Mouse (Mus musculus) brain, adult 2 months (tissue): ENCODE results near the gene Ntf3.

Source experiments
- DNase-seq: peaks from one replicate; pipeline ENCODE4 v3.0.0; 2011; ENCODE audit warnings: low read depth, low spot score

The Ntf3 gene

DNA sequence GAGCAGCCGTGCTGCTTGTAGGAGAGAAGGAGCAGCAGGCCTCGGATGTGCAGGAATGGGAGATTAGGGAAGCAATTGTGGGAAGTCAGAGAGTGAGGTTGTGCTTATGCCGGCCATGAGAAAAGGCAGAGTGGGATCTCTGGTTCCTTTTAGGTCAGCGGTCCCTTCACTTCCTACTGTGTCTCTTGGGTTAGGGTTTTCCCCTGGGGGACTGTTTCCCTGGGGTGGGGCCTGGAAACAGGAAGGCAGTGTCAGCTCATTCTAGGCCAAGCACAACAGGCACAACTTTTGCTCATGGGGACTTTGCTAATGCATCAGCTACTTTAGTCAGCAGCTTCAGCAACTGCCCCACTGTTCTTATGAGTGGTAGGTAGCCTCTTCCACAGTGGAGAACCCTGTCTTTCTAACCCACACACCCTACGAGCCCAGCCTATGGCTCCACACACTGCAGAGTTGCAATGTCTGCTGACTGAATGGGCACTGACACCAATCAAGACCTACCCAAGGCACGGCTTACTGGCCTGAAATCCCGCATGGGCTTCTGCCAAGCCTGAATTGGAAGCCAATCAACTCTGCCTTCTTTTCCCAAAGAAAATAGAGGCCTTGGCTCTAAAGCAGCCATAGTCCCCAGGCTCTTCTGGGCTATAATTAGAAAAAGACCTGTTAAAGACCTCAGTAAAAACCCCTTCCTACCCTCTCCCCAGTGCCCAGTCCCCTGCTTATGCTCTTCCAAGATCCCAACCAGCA, 60.5 kb downstream of the Ntf3 start:
- peak; percentile 49 for DNase-seq

DNA sequence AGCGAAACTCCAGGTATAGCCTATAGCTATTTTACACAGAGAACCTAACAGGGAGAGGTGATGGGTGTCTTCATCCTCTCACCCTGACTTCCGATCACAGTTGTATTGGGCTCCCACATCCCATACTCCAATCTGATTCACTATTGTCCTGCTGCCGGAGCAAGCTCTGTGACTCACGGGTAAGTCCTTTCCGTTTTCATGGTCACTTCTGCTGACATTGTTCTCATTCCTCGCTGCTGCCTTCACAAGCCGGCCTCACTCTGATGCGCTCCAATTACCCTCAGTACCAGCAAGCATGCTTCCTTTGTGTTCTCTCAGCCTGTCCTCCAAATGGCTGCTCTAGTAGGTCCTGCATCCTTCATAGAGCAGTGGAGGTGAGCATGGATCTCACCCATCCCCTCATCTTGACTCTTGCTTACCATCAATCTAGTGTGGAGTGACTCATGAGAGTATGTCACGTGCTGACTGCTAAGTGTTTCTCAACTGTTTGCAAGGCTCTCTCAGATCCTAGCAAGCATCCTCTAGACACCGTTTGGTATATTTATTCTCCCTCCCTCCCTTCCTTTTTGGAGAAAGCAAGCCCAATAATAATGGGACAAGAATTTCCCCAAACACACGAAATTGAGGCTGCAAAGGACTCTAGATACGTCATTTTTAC, 61.5 kb downstream of the Ntf3 start:
- DNase-seq: no peak

DNA sequence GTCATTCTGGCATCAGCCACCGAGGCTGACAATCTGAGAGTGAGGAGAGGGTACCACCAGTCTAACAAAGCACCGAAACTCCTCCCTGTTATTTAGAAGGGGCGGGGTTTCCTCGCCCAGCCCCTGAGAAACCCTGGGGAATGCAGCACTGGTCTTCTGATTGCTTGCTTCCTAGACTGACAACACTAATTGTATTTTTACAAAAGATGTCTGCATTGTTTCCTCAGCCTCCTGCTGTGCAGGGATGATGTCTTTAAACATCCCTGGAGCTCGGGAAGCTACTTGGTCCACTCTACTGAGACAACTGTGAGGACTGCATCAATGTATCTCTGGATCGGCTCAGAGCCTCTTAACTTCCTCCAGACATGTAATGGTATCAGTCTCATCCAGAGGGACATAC, 64.1 kb downstream of the Ntf3 start:
- DNase-seq: no peak

DNA sequence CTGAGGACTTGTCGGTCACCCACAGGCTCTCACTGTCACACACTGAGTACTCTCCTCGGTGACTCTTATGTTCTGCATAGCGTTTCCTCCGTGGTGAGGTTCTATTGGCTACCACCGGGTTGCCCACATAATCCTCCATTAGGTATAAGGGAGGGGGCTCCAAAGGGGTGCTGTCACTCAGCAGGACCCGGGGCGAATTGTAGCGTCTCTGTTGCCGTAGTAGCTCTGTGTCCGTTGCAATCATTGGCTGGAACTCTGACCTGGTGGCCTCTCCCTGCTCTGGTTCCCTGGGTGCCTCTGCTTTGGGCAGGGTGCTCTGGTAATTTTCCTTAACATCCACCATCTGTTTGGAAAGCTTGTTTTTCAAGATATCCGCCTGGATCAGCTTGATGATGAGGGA, 64.7 kb downstream of the Ntf3 start:
- no peak for DNase-seq

DNA sequence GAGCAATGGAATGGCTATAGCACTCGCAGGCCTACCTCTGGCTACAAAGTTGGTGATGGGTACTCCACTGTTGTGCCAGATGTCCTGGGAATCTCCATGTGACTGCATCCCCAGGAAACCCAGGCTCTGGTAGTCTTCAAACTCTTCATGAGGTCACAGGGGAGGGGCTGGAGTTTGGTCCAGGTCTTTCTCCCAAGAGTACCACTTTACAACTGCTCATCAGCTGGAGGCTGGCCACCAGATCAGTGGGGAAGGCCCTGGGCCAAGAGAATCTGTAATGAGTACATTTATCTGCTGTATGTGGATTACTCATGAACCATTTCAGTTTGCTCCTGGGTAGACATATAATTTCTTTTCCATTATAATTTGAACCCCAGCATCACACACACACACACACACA, 66.1 kb downstream of the Ntf3 start:
- no peak for DNase-seq

DNA sequence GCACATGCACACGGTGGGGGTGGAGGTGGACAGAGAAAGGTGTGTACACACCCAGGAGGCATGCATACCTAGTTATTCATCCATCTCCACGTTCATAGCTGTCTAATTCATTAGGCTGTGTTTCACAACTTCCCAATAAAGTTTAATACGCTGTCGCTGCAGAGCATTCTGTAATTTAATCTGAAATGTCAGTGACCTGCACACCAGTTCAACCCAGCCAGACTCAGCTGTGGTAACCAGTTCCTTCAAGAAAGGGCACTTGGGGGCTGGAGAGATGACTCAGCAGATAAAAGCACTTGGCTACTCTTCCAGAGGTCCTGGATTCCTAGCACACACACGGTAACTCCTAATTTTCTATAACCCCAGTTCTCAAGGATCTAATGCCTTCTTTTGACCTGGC, 69.2 kb downstream of the Ntf3 start:
- DNase-seq: no peak

DNA sequence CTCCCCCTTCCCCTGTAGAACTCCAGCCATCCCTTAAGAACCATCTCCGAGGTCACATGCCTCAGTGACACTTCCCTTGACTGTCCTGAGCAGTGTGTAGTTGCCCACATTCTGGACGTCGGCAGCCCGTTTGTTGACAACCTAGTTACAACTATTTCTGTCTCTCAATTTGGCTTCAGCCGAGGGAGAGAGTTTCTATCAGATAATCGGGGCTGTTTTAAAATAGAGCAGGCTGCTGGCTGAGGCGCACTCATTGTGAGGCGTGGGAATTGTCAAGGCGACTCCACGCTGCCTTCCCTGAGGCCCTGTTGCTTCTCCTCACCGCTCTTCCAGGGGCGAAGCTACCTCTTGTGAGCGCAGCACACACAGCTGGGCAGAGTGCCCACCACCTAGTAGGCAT, 70.6 kb downstream of the Ntf3 start:
- DNase-seq: peak; percentile 68

DNA sequence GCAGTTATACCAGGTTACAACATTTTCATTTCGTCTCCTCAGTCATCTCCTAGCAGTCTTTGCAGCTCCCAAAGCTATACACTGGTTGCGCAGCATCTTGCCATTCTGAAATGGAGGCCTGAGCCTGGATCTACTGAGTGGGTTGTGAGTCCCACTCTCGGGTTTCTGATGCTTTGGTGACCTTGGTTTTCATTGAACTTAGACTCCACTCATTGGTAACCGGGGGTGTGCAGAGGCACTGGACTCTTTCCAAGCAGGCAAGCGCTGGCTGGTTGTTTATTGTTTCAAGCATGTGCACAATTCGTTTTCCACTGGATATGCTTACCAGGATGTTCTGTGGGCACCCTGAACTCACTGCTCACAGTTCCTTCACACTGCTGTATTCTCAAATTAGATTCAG, 71.7 kb downstream of the Ntf3 start:
- no peak for DNase-seq

DNA sequence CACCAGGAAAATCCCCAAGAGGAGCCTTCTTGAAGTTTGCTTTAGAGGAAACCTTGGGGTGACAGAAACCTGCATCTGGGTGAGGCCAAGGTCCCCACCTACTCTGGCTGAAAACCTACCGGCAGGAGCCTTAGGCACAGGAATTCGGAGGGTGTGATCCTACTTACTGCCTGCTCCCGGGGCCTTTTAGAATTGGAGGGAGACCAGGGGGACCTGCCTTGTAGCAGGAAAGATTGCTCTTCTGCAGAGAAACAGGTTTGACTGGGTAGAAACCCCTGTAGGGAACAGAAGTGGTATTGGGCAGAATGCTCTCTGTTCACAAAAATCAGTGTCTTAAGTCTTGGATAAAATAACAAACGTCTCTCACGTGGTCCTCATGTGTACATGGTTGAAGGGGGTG, 74.7 kb downstream of the Ntf3 start:
- DNase-seq: no peak

DNA sequence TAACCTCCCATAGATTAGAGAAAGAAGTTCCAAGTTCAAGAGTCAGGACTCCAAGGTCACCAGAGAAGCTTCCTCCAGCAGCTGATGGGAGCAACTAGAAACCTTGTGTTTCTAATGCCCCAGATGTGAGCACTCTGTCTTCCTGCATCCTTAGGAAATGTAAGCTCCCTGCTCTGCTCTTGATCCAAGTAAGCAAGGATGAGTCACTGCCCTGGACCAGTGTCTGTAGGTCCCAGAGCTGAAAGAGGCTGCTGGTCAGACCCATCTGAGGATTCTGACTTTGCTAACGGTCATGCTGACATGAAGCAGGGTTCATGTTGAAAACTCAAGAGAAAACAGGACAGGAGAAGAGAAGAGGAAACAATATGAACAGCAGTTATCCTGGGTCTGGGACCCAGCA, 76.6 kb downstream of the Ntf3 start:
- no peak for DNase-seq

DNA sequence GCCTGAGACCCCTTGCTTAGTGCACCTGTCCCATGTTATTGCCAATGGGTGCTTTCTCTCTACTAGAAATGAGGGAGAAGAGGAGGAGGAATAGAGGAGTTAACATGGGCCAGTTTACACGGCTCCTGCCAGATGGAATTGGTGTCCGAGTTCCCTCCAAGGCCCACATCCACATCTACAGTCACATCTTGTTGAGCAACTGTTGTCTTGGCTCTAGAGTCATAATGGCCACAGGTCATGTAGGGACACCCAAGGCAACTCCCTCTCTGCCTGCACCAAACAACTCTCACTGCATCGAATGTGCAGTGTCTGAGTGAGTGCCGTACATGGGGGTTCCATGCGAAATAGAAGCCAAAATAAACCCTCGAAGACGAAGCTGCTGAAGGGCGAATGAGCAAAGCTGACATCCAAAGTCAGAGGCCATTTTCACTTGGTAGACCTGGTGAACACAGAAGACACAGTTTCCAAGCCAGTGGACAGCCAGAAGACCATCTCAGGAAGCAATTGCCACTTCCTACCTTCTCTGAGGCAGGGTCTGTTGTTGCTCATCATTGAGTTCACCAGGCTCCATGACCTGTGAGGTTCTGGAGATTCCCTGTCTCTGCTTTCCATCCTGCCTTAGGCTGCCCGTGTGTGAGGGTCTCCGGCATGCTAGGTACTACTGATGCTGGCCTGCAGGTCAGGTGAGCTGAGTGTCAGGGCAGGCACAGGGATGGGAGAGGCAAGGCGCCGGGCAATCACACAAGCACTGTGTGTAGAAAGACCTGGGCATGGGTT, 78.0 kb downstream of the Ntf3 start:
- no peak for DNase-seq

DNA sequence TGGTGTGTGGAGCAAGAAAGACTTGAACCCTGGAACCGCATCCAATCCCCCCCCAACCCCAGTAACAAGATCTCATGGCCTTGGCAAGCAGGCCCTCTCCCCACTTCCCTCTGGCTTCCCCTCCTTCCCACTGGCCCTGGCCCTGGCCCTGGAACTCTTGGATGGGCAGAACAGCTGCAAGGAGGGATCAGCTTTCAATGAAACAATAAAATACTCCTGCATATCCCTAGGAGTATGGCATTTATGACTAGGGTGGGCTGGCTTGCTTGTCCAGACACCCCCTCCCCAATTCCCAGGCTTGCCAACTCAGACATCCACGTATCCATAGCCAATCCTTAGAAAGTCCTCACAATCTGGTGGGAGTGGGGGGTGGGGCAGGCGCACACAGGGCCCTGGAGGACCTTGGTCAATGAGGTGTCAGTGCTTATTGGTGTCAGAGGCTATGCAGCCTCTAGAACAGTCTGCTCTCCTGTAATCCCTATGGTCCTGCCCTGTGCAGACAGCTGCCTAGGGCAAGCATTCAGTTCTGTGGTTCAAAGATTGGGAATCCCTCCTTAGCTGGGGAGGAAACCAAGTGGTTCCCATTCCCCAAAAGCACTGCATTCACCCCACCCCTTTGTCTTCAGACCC, 80.3 kb downstream of the Ntf3 start:
- DNase-seq: no peak

DNA sequence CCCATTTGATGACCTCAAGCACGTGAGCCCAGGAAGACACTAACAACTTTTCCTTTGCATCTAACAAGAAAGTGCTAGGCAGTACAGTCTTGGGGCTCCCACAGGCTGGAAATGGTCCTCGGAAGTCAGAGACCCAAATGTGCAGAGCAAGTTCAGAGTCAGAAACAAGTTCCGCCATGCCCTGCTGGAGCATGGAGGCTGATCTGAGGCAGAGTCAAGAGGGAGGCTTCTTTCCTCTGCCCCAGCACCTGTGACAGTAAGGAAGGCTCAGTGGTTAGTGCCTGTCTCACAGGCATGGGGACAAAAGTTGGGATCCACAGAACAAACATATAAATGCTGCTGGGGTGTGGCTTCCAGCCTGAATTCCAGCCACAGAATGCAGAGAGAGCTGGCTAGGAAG, 86.2 kb downstream of the Ntf3 start:
- no peak for DNase-seq

DNA sequence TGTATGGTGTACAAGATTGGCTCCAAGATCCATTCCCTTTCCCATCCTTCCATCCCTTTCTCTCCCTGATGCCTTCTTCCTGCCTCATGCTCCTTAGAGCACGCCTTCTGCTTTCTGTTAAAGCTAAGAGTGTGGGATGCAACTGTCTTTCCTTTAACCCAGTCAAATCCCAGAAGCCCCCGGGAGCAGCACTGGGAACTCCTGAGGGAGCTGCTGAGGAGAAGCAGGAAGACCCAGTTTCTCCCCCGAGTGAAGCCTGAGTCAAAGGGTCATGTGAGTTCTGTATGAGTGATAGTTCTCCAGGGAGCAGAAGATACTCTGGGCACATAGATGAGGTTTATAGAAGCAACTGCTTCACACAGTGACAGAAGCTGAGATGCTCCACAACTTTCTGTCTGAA, 109.0 kb downstream of the Ntf3 start:
- no peak for DNase-seq

DNA sequence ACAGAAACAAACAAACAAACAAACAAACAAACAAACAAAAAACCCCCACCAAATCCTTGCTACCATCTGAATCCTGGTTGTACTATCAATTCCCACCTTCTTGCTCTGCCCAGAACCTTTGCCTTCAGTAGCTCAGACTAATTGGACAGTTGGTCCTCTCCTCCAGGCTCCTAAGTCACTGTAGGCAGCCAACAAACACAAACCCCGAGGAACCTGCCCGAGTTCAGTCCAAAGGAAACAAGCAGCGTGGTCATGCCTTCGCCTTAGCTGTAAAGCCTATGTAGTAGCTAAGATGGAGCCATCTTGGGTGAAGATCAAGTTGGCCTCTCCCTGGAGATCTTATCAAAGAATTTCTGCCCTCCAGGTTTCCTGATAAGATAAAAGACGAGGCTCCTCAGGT, 113.6 kb downstream of the Ntf3 start:
- DNase-seq: peak; percentile 15
